Mouse (Mus musculus) CD8-positive naive resting alpha-beta T cell, adult 2 months (primary cell): ENCODE measurements around the gene Get4.

Source experiments
- DNase-seq, 2 experiments: peaks; one replicate each; pipeline ENCODE4 v3.0.0; 2022; ENCODE audit warnings: low read depth in 2 of 2, low spot score in 2 of 2

Gene Get4

GRCm38 (mm10) chr5:139282191-139282590, 30.1 kb downstream of the Get4 start:
- DNase-seq = peak; percentile 67

GRCm38 (mm10) chr5:139283460-139284180, 31.5 kb downstream of the Get4 start:
- DNase-seq = no peak

GRCm38 (mm10) chr5:139285383-139286067, 33.4 kb downstream of the Get4 start:
- no peak for DNase-seq

- DNase-seq = no peak
These were observed 34.2 kb downstream of the Get4 start for GRCm38 (mm10) chr5:139286142-139286941.

- no peak for DNase-seq
These were observed 35.0 kb downstream of the Get4 start for GRCm38 (mm10) chr5:139287099-139287498.

- DNase-seq = no peak
These were observed 35.7 kb downstream of the Get4 start for GRCm38 (mm10) chr5:139287787-139288186.

- DNase-seq = no peak
These were observed 36.5 kb downstream of the Get4 start for GRCm38 (mm10) chr5:139288591-139288990.

GRCm38 (mm10) chr5:139290467-139291259, 38.5 kb downstream of the Get4 start:
- no peak for DNase-seq

GRCm38 (mm10) chr5:139291811-139292560, 39.9 kb downstream of the Get4 start:
- DNase-seq = no peak

GRCm38 (mm10) chr5:139294089-139294488, 42.0 kb downstream of the Get4 start:
- DNase-seq = no peak

- no peak for DNase-seq
These were observed 45.0 kb downstream of the Get4 start for GRCm38 (mm10) chr5:139297092-139297491.

- no peak for DNase-seq
These were observed 45.6 kb downstream of the Get4 start for GRCm38 (mm10) chr5:139297745-139298144.

GRCm38 (mm10) chr5:139302101-139302500, 50.0 kb downstream of the Get4 start:
- no peak for DNase-seq

- DNase-seq = no peak
These were observed 51.5 kb downstream of the Get4 start for GRCm38 (mm10) chr5:139303646-139304061.

GRCm38 (mm10) chr5:139309946-139310345, 57.8 kb downstream of the Get4 start:
- DNase-seq = no peak

GRCm38 (mm10) chr5:139310477-139310876, 58.4 kb downstream of the Get4 start:
- DNase-seq = no peak

- DNase-seq = no peak
These were observed 59.7 kb downstream of the Get4 start for GRCm38 (mm10) chr5:139311822-139312221.

GRCm38 (mm10) chr5:139313536-139313935, 61.4 kb downstream of the Get4 start:
- no peak for DNase-seq

GRCm38 (mm10) chr5:139314941-139315642, 63.0 kb downstream of the Get4 start:
- no peak for DNase-seq
